Mouse (Mus musculus): ENCODE results near the gene Tbc1d9. TPM values are rescaled to one million over a fixed set of nuclear protein-coding genes. Genes with fewer than 3 reads are reported as not detected.

The Tbc1d9 gene
- polyA plus RNA-seq, 1 experiment = 11.9 TPM

DNA sequence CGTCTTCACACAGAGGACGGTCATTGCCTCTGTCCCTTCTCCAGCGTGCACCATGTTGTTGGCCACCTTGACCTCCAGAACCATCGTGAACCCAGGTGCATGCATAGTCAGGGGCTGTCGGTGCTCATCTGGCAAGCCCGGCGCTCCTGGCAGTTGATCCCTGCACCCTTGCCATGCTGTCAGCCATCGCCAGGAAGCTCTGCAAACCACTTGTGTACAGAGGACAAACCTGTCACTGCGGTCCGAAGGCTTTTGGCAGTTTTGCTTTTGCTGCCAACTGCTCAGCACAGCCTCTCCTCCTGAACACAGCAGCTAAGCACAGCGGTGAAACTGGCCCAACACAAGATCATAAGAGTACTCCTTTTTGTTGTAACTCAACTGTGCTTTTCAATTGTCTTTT, 37.8 kb downstream of the Tbc1d9 start:
- Histone ChIP-seq H3K36me3 (ENCODE audit: control insufficient read depth, insufficient read depth, low read length) (no peaks in the 10 kb centered on the region), H3K27me3 (ENCODE audit: control insufficient read depth, insufficient read depth, low read length) (no peaks in the 10 kb centered on the region), H3K27ac (ENCODE audit: control insufficient read depth, insufficient read depth, low read length) (no peak overlapping the region), H3K4me3 (ENCODE audit: control insufficient read depth, insufficient read depth, low read length) (no peak overlapping the region), H3K4me1 (replicated peaks; ENCODE audit: control insufficient read depth, insufficient read depth, low read length) (0 out of 2 replicates have a peak, but pooled peaks cover 9% of the 10 kb centered on the region)
- DNase-seq = no peak
- 74% methylated on average over 11 of the region's 11 CpGs for WGBS
- TF ChIP-seq CTCF (IDR thresholded peaks at IDR 0.05; ENCODE audit: borderline replicate concordance, control insufficient read depth, extremely low read depth, insufficient read depth, low read length, poor library complexity) (no peak), POLR2A (IDR thresholded peaks at IDR 0.05; ENCODE audit: control insufficient read depth, extremely low read depth, insufficient read depth, low read length, poor library complexity) (no peak)

- 10% methylated on average over 7 of the region's 7 CpGs for WGBS
- DNase-seq = no peak
Observed at GRCm38 (mm10) chr8:83205907-83206306, 40.8 kb downstream of the Tbc1d9 start.

GRCm38 (mm10) chr8:83209581-83209980, 44.4 kb downstream of the Tbc1d9 start:
- 0 out of 2 replicates have a peak, but pooled peaks cover 5% of the 10 kb centered on the region for H3K4me1 ChIP-seq (replicated peaks; ENCODE audit: control insufficient read depth, insufficient read depth, low read length)
- no peak overlapping the region for H3K27ac ChIP-seq (ENCODE audit: control insufficient read depth, insufficient read depth, low read length)
- 71% methylated on average over 4 of the region's 4 CpGs for WGBS
- TF ChIP-seq POLR2A (IDR thresholded peaks at IDR 0.05; ENCODE audit: control insufficient read depth, extremely low read depth, insufficient read depth, low read length, poor library complexity) (no peak), CTCF (IDR thresholded peaks at IDR 0.05; ENCODE audit: borderline replicate concordance, control insufficient read depth, extremely low read depth, insufficient read depth, low read length, poor library complexity) (no peak)
- H3K36me3 ChIP-seq (ENCODE audit: control insufficient read depth, insufficient read depth, low read length) = no peaks in the 10 kb centered on the region
- no peaks in the 10 kb centered on the region for H3K27me3 ChIP-seq (ENCODE audit: control insufficient read depth, insufficient read depth, low read length)
- DNase-seq = no peak
- H3K4me3 ChIP-seq (ENCODE audit: control insufficient read depth, insufficient read depth, low read length) = no peak overlapping the region

More at GRCm38 (mm10) chr8:83205907-83206306, 40.8 kb downstream of the Tbc1d9 start:
- TF ChIP-seq CTCF (IDR thresholded peaks at IDR 0.05; ENCODE audit: borderline replicate concordance, control insufficient read depth, extremely low read depth, insufficient read depth, low read length, poor library complexity) = no peak
- no peak for TF ChIP-seq POLR2A (IDR thresholded peaks at IDR 0.05; ENCODE audit: control insufficient read depth, extremely low read depth, insufficient read depth, low read length, poor library complexity)
- 0 out of 2 replicates have a peak, but pooled peaks cover 5% of the 10 kb centered on the region for H3K4me1 ChIP-seq (replicated peaks; ENCODE audit: control insufficient read depth, insufficient read depth, low read length)
- H3K36me3 ChIP-seq (ENCODE audit: control insufficient read depth, insufficient read depth, low read length) = no peaks in the 10 kb centered on the region
- H3K27ac ChIP-seq (ENCODE audit: control insufficient read depth, insufficient read depth, low read length) = no peak overlapping the region
- no peak overlapping the region for H3K4me3 ChIP-seq (ENCODE audit: control insufficient read depth, insufficient read depth, low read length)
- no peaks in the 10 kb centered on the region for H3K27me3 ChIP-seq (ENCODE audit: control insufficient read depth, insufficient read depth, low read length)

- WGBS = 95% methylated on average over 7 of the region's 7 CpGs
- DNase-seq = no peak
- no peaks in the 10 kb centered on the region for H3K27me3 ChIP-seq (ENCODE audit: control insufficient read depth, insufficient read depth, low read length)
- no peak overlapping the region for H3K4me3 ChIP-seq (ENCODE audit: control insufficient read depth, insufficient read depth, low read length)
- 0 out of 2 replicates have a peak, but pooled peaks cover 4% of the 10 kb centered on the region for H3K4me1 ChIP-seq (replicated peaks; ENCODE audit: control insufficient read depth, insufficient read depth, low read length)
- H3K36me3 ChIP-seq (ENCODE audit: control insufficient read depth, insufficient read depth, low read length) = no peaks in the 10 kb centered on the region
- H3K27ac ChIP-seq (ENCODE audit: control insufficient read depth, insufficient read depth, low read length) = no peak overlapping the region
- no peak for TF ChIP-seq CTCF (IDR thresholded peaks at IDR 0.05; ENCODE audit: borderline replicate concordance, control insufficient read depth, extremely low read depth, insufficient read depth, low read length, poor library complexity)
- no peak for TF ChIP-seq POLR2A (IDR thresholded peaks at IDR 0.05; ENCODE audit: control insufficient read depth, extremely low read depth, insufficient read depth, low read length, poor library complexity)
Observed at GRCm38 (mm10) chr8:83210676-83211075, 45.5 kb downstream of the Tbc1d9 start.

GRCm38 (mm10) chr8:83215065-83215464, 49.9 kb downstream of the Tbc1d9 start:
- Histone ChIP-seq H3K36me3 (ENCODE audit: control insufficient read depth, insufficient read depth, low read length) (no peaks in the 10 kb centered on the region), H3K4me3 (ENCODE audit: control insufficient read depth, insufficient read depth, low read length) (no peak overlapping the region), H3K4me1 (replicated peaks; ENCODE audit: control insufficient read depth, insufficient read depth, low read length) (no peaks in the 10 kb centered on the region), H3K27me3 (ENCODE audit: control insufficient read depth, insufficient read depth, low read length) (no peaks in the 10 kb centered on the region), H3K27ac (ENCODE audit: control insufficient read depth, insufficient read depth, low read length) (no peak overlapping the region)
- DNase-seq = no peak
- TF ChIP-seq POLR2A (IDR thresholded peaks at IDR 0.05; ENCODE audit: control insufficient read depth, extremely low read depth, insufficient read depth, low read length, poor library complexity) (no peak), CTCF (IDR thresholded peaks at IDR 0.05; ENCODE audit: borderline replicate concordance, control insufficient read depth, extremely low read depth, insufficient read depth, low read length, poor library complexity) (no peak)
- WGBS = 71% methylated on average over 5 of the region's 5 CpGs

DNA sequence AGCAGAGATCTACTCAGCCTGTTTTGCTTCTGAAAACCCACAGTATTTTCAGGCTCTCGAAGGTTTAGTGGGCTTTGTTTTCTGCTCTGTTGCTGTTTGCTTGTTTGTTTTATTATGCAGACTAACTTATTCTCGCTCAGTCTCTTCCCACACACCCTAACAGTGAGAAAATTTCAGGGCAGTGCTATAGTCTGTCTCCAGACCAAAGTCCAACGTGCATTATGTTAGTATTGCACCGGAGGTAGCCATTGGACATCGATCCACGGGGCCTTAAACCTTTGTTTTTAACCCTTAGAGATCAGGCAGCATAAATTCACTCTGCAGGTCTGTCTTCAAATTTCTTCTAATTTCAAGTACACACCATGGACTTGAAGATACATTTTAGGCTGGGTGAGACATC, 51.4 kb downstream of the Tbc1d9 start:
- Histone ChIP-seq H3K4me1 (replicated peaks; ENCODE audit: control insufficient read depth, insufficient read depth, low read length) (no peaks in the 10 kb centered on the region), H3K36me3 (ENCODE audit: control insufficient read depth, insufficient read depth, low read length) (no peaks in the 10 kb centered on the region), H3K4me3 (ENCODE audit: control insufficient read depth, insufficient read depth, low read length) (no peak overlapping the region), H3K27me3 (ENCODE audit: control insufficient read depth, insufficient read depth, low read length) (no peaks in the 10 kb centered on the region), H3K27ac (ENCODE audit: control insufficient read depth, insufficient read depth, low read length) (no peak overlapping the region)
- 80% methylated on average over 6 of the region's 6 CpGs for WGBS
- no peak for DNase-seq
- TF ChIP-seq CTCF (IDR thresholded peaks at IDR 0.05; ENCODE audit: borderline replicate concordance, control insufficient read depth, extremely low read depth, insufficient read depth, low read length, poor library complexity) (no peak), POLR2A (IDR thresholded peaks at IDR 0.05; ENCODE audit: control insufficient read depth, extremely low read depth, insufficient read depth, low read length, poor library complexity) (no peak)

DNA sequence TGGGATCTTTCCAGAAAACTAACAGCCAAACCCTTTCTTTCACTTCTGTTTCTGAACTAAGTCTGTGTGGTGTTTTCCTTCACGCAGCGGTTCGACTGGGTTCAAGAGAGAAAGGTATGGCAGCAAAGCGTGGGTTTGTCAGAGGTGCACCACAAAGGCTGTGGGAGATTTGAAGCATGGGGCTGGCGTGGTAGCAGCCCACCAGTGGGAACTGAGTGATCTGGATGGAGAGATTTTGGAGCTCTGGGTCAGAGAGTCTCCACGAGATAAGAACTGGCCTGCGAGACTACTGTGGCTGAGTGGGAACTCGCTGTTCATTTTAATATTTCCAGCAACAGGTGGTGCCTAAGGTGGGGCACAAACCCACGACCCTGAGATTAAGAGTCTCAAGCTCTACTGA, 52.0 kb downstream of the Tbc1d9 start:
- Histone ChIP-seq H3K4me3 (ENCODE audit: control insufficient read depth, insufficient read depth, low read length) (no peak overlapping the region), H3K4me1 (replicated peaks; ENCODE audit: control insufficient read depth, insufficient read depth, low read length) (no peaks in the 10 kb centered on the region), H3K27ac (ENCODE audit: control insufficient read depth, insufficient read depth, low read length) (no peak overlapping the region), H3K27me3 (ENCODE audit: control insufficient read depth, insufficient read depth, low read length) (no peaks in the 10 kb centered on the region), H3K36me3 (ENCODE audit: control insufficient read depth, insufficient read depth, low read length) (no peaks in the 10 kb centered on the region)
- TF ChIP-seq CTCF (IDR thresholded peaks at IDR 0.05; ENCODE audit: borderline replicate concordance, control insufficient read depth, extremely low read depth, insufficient read depth, low read length, poor library complexity) = no peak
- DNase-seq = no peak
- 81% methylated on average over 9 of the region's 9 CpGs for WGBS

Measured in thymus, adult 2 months (tissue).